Mouse (Mus musculus): ENCODE data around the gene Smc1a. TPM values are rescaled to one million over a fixed set of nuclear protein-coding genes. Genes with fewer than 3 reads are reported as not detected.
A peak's percentile ranks its signal among the peaks of the same experiment; 100 is the strongest.

Gene Smc1a
- 79.5 and 79.7 TPM in 2 replicates for polyA plus RNA-seq (2015; fragmentation: Nextera tagmentation; extraction: Ambion mirVana)

GRCm38 (mm10) chrX:152016151-152017145, at the start of gene Smc1a, which contains the start of gene Ribc1:
Gene Smc1a, plus strand, starts transcription at chrX:152016428.
Gene Ribc1, minus strand, starts transcription at chrX:152016295.
- no peaks in the 10 kb centered on the region for H3K9me3 ChIP-seq
- H3K27me3 ChIP-seq (replicated peaks): peaks cover 17% of the 10 kb centered on the region
- WGBS: 22% methylated on average over 64 of the region's 64 CpGs

DNA sequence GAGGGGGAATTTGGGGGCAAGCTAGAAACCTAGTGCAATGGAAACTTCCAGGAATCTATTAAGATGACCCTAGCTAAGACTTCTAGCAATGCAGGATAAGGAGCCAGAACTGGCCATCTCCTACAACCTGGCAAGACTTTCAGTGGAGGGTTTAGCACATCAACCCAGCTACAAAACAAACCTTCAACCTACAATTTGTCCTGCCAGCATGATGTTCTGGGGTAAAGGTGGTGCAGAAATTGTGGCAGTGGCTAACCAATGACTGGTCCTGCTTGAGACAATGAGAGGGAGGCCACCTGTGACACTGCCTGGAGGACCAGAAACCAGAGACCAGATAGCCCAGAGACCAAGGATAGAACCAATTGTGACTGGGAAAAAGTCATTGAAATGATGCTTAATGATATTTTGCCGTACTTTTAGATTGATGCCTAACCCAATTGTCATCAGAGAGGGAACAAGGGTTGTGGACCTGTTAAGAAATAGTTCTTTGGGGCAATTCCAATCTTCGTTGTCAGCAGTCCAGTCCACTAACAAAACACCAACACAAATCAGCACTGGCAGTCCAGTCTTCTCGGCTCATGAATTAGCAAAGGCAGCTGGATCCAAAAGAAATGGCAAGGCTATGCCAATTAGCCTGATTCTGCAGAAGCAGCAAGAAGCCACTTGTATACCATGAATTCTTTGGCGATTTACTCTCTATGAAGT, 17.1 kb upstream of the Smc1a start:
- Histone ChIP-seq H3K27ac (no peak overlapping the region), H3K27me3 (replicated peaks) (peaks cover 42% of the 10 kb centered on the region), H3K4me3 (no peak overlapping the region), H3K9me3 (no peaks in the 10 kb centered on the region), H3K4me2 (no peak overlapping the region), H3K4me1 (no peaks in the 10 kb centered on the region), H3K9ac (no peak overlapping the region), H3K36me3 (replicated peaks) (no peaks in the 10 kb centered on the region)
- no peak for ATAC-seq (replicated peaks)
- 63% methylated on average over 4 of the region's 4 CpGs for WGBS

More at GRCm38 (mm10) chrX:152016151-152017145, at the start of gene Smc1a, which contains the start of gene Ribc1:
- peak within 1 kb of the TSS; percentile 55 for H3K4me2 ChIP-seq
- peaks cover 10% of the 10 kb centered on the region for H3K4me1 ChIP-seq
- H3K4me3 ChIP-seq: peak within 1 kb of the TSS; percentile 50
- H3K36me3 ChIP-seq (replicated peaks): no peaks in the 10 kb centered on the region
- peak; percentile 99 for ATAC-seq (replicated peaks)
- peak within 1 kb of the TSS; percentile 50 for H3K9ac ChIP-seq
- peak within 1 kb of the TSS; percentile 82 for H3K27ac ChIP-seq

DNA sequence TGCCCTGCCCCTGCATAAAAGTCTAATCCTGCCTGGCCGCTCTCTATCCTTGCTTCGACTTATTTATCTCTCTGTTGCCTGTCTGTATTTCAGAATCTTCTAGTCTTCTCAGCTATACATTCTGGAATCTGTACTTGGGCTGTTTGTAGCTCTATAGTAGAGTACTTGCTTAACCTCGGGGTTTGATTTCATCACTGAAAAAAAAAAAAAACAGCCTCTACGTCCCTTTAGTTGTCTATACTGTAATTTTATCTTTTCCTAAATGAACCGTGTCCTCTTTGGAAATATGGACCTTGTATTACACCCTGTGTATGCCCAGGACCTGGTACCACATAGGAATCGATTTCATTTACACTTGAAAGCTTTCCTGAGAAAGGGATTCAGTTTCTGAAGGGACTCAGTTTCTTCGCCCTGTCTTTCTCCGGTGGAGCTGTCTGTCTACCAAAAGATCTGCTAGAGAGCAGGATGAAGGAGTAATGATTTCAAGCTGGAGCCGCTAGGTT, 15.0 kb upstream of the Smc1a start:
- 0 out of 2 replicates have a peak overlapping the region, but pooled peaks have one; percentile 48 for H3K9ac ChIP-seq
- WGBS: 42% methylated on average over 9 of the region's 9 CpGs

DNA sequence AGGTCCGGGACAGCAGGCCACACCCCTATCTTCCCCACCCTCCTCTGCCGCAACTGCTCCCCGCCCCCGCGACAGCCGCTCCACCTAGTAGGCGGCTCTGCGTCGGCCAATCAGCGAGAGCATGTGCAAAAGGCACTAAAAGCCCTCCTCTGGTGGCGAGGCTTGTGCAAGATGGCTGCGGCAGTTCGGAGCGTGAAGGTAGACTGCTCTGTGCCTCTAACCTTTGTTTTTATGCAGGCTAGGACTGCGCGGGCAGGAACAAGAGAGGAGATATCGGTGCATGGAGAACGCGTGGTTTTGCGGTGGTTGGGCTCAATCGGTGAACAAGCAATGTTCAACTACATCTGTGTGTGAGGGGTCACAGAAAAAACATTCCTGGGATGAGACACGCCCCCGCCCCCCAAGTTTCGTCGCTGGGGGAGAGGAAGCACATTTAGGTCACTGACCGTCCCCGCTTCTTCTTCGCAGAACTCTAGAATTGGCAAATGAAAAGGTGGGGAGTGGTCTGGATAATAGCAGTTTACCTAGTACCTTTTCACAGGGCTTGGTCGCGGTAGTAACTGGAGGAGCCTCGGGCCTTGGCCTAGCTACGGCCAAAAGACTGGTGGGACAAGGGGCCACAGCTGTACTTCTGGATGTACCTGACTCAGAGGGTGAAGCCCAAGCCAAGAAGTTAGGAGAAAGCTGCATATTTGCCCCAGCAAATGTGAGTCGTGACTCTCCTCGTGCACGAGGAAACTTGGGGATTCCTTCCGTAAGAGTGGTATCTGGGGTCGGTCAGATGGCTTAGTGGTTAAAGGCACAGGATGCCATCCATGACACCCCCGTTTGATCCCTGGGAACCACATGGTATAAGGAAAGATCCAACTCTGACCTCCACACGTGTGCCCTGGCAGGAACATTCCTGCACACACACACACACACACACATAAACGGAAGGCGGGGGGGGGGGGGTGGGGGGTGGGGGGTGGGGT, 14.2 kb upstream of the Smc1a start, which contains the start of gene Hsd17b10:
TSS of gene Hsd17b10 (plus strand) at position 109 of the 974 bp plus-strand sequence.
- Histone ChIP-seq H3K9me3 (no peaks in the 10 kb centered on the region), H3K27me3 (replicated peaks) (peaks cover 36% of the 10 kb centered on the region), H3K9ac (peak within 1 kb of the TSS; percentile 48), H3K4me1 (no peaks in the 10 kb centered on the region), H3K36me3 (replicated peaks) (no peaks in the 10 kb centered on the region), H3K4me2 (peak within 1 kb of the TSS; percentile 52), H3K4me3 (peak within 1 kb of the TSS; percentile 48), H3K27ac (peak within 1 kb of the TSS; percentile 42; the same call in 1 of the 2 replicates)
- WGBS: 26% methylated on average over 40 of the region's 41 CpGs
- ATAC-seq (replicated peaks): peak; percentile 99

More for the DNA sequence above, 15.0 kb upstream of the Smc1a start:
- peak overlapping the region; percentile 48 for H3K4me3 ChIP-seq
- H3K27me3 ChIP-seq (replicated peaks): peaks cover 35% of the 10 kb centered on the region
- ATAC-seq (replicated peaks): 0 out of 2 replicates have a peak, but pooled peaks have one; percentile 5
- H3K36me3 ChIP-seq (replicated peaks): no peaks in the 10 kb centered on the region
- peak overlapping the region; percentile 52 for H3K4me2 ChIP-seq
- H3K27ac ChIP-seq: peak overlapping the region; percentile 42; the same call in 1 of the 2 replicates
- no peaks in the 10 kb centered on the region for H3K9me3 ChIP-seq
- H3K4me1 ChIP-seq: no peaks in the 10 kb centered on the region

- Histone ChIP-seq H3K9ac (no peak overlapping the region), H3K4me2 (peak overlapping the region; percentile 52), H3K4me3 (no peak overlapping the region), H3K27me3 (replicated peaks) (peaks cover 32% of the 10 kb centered on the region), H3K4me1 (no peaks in the 10 kb centered on the region), H3K9me3 (no peaks in the 10 kb centered on the region), H3K36me3 (replicated peaks) (no peaks in the 10 kb centered on the region), H3K27ac (no peak overlapping the region)
- no peak for ATAC-seq (replicated peaks)
- 84% methylated on average over 2 of the region's 2 CpGs for WGBS
Measured at GRCm38 (mm10) chrX:152002865-152003264, 13.4 kb upstream of the Smc1a start.

GRCm38 (mm10) chrX:152007863-152008262, 8.4 kb upstream of the Smc1a start:
- H3K4me3 ChIP-seq: no peak overlapping the region
- H3K27me3 ChIP-seq (replicated peaks): peaks cover 30% of the 10 kb centered on the region
- no peak overlapping the region for H3K4me2 ChIP-seq
- 68% methylated on average over 1 of the region's 1 CpGs for WGBS
- no peak overlapping the region for H3K9ac ChIP-seq
- no peak overlapping the region for H3K27ac ChIP-seq
- ATAC-seq (replicated peaks): no peak
- no peaks in the 10 kb centered on the region for H3K4me1 ChIP-seq
- no peaks in the 10 kb centered on the region for H3K9me3 ChIP-seq
- no peaks in the 10 kb centered on the region for H3K36me3 ChIP-seq (replicated peaks)

DNA sequence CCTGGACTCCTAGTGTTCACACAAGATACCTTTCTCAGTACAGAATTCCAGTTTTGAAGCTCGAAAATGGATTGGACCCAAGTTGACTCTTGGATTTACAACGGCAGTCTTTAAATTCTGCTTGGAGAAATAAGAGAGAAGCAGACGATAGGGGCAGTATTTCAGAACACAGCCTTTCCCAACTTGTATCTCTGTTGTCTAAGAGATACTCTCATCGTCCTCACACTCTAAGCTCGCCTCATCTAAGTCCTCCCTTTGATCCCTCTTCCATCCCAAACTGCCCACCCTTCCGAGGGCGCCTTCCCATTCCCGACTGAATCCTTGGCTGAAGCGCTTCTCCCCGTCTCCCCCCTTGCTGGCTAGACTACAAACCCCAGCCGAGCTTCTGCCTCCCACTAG, 477 bp upstream of the Smc1a start:
- ATAC-seq (replicated peaks): peak; percentile 55; the same call in 1 of the 2 replicates
- H3K27ac ChIP-seq: peak overlapping the region; percentile 82
- H3K4me1 ChIP-seq: peaks cover 10% of the 10 kb centered on the region
- 24% methylated on average over 11 of the region's 11 CpGs for WGBS
- H3K4me2 ChIP-seq: peak overlapping the region; percentile 55
- peaks cover 21% of the 10 kb centered on the region for H3K27me3 ChIP-seq (replicated peaks)
- H3K9ac ChIP-seq: peak overlapping the region; percentile 48
- H3K9me3 ChIP-seq: no peaks in the 10 kb centered on the region
- peak overlapping the region; percentile 50 for H3K4me3 ChIP-seq
- no peaks in the 10 kb centered on the region for H3K36me3 ChIP-seq (replicated peaks)

DNA sequence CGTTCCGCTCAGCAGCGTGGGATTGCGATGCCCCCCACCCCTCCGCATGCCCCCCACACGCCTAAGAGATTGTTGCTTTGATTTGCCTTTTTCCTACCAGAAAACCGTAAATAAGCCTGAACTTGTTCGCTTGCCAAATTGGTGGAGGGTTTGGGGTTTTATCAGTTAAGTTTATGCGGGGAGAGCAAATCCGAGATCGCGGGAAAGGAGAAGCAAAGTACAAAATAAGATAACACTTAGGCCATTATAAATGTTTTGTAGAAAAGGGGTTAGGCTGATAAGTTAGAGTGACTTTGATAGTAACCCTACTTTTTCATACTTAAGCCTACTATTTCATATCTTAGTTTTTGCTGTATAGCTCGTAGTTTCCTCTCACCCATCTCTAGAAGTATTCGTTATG, 958 bp downstream of the Smc1a start:
- 25% methylated on average over 14 of the region's 14 CpGs for WGBS
- Histone ChIP-seq H3K4me3 (peak overlapping the region; percentile 50), H3K4me2 (peak overlapping the region; percentile 55), H3K27ac (peak overlapping the region; percentile 82; the same call in 1 of the 2 replicates), H3K36me3 (replicated peaks) (no peaks in the 10 kb centered on the region), H3K9me3 (no peaks in the 10 kb centered on the region), H3K27me3 (replicated peaks) (peaks cover 15% of the 10 kb centered on the region), H3K9ac (peak overlapping the region; percentile 50), H3K4me1 (peaks cover 10% of the 10 kb centered on the region)
- ATAC-seq (replicated peaks): no peak

- peaks cover 15% of the 10 kb centered on the region for H3K27me3 ChIP-seq (replicated peaks)
Measured at GRCm38 (mm10) chrX:152019294-152019693, 3.1 kb downstream of the Smc1a start.

GRCm38 (mm10) chrX:152039865-152040264, 23.6 kb downstream of the Smc1a start:
- no peaks in the 10 kb centered on the region; the same call in 1 of the 2 replicates for H3K36me3 ChIP-seq (replicated peaks)
- H3K9ac ChIP-seq: no peak overlapping the region
- no peaks in the 10 kb centered on the region for H3K4me1 ChIP-seq
- H3K27ac ChIP-seq: no peak overlapping the region
- H3K9me3 ChIP-seq: no peaks in the 10 kb centered on the region
- peaks cover 15% of the 10 kb centered on the region for H3K27me3 ChIP-seq (replicated peaks)
- ATAC-seq (replicated peaks): no peak
- H3K4me3 ChIP-seq: no peak overlapping the region
- H3K4me2 ChIP-seq: no peak overlapping the region

More at GRCm38 (mm10) chrX:152019294-152019693, 3.1 kb downstream of the Smc1a start:
- 83% methylated on average over 2 of the region's 2 CpGs for WGBS
- Histone ChIP-seq H3K4me2 (no peak overlapping the region), H3K4me1 (peaks cover 10% of the 10 kb centered on the region), H3K4me3 (no peak overlapping the region), H3K9ac (no peak overlapping the region), H3K9me3 (no peaks in the 10 kb centered on the region), H3K27ac (no peak overlapping the region), H3K36me3 (replicated peaks) (no peaks in the 10 kb centered on the region)
- no peak for ATAC-seq (replicated peaks)

GRCm38 (mm10) chrX:152047230-152047629, 31.0 kb downstream of the Smc1a start:
- no peak for ATAC-seq (replicated peaks)
- H3K9me3 ChIP-seq: no peaks in the 10 kb centered on the region
- H3K27me3 ChIP-seq (replicated peaks): peaks cover 33% of the 10 kb centered on the region
- H3K27ac ChIP-seq: no peak overlapping the region
- no peaks in the 10 kb centered on the region for H3K4me1 ChIP-seq
- no peaks in the 10 kb centered on the region for H3K36me3 ChIP-seq (replicated peaks)
- H3K4me3 ChIP-seq: no peak overlapping the region
- H3K9ac ChIP-seq: no peak overlapping the region
- H3K4me2 ChIP-seq: no peak overlapping the region
